Mouse (Mus musculus): ENCODE data around the gene Ttc26.

Ttc26 gene

DNA sequence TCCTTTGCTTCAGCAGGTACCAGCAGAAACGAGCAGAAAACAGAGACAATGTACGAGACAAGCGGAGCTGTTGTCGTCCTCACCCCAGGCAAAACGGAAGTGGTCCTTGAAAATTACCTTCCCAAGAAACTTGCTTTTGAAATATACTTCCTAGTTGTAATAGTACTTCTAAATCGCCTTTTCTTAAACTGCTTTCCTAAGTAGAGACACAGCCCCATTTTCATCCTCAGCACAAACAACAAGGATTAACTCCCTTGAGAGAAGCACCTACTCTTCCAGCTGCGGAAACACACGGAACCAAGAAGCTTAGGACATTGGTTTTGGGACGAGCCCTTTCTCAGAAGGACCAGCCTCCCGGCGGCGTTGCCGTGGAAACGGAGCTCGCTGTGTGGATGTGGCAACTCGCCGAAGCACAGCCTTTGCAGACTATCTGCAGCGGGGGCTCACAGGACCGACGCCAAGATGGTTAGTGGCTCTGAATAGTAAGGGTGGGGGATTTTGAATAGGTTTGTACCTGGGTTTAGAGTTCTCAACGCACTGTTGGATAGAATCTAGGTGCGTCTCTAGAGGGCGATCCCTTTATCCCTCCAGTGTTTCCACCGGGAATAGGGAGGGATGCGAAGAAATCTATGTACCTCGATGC, at the start of gene Ttc26:
Gene Ttc26 (plus strand): TSS at position 341 of the 643 bp plus-strand sequence.
- peak; percentile 55 to 83 for DNase-seq (ENCODE audit: low spot score in 2 of 2)

DNA sequence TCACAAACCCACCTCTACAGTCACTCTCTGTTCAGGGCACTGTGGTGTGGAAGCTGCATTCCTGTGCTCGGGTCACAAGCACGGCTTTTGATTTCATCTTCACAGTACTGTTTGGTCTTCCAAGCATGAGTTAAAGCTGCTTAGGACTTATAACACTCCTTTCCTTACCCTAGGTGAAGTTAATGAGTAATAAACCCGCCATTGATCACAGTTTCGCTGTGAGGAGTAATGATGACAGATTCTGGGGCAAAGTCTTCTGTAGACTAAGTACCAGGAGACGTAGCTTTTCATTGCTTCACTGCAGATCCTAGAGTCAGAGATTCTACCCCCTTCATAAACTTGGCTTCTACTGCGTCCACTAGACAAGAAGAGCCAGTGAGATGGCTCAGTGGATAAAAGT, 46.0 kb upstream of the Ttc26 start:
- no peak for DNase-seq (ENCODE audit: low spot score in 2 of 2)

- no peak for DNase-seq (ENCODE audit: low spot score in 2 of 2)
Observed at GRCm38 (mm10) chr6:38337166-38337705, 44.0 kb upstream of the Ttc26 start.

DNA sequence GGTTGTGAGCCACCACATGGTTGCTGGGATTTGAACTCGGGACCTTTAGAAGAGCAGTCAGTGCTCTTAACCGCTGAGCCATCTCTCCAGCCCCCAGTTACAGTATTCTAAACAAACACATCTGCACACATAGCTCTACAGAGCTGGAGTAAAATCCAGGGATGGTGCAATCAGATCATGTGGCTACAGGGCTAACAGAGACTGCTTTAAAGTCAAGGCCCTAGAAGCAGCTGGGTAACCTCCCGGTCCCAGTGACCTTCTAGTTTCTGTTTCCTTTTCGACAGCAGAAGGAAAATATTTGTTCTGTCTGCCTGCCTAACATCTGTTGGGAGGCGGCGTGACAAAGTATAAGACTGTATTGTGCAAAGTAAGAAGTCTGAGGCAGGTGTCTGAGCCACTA, 43.3 kb upstream of the Ttc26 start:
- no peak for DNase-seq (ENCODE audit: low spot score in 2 of 2)

- DNase-seq (ENCODE audit: low spot score in 2 of 2): no peak
Observed at GRCm38 (mm10) chr6:38339078-38339477, 42.2 kb upstream of the Ttc26 start.

GRCm38 (mm10) chr6:38341751-38342665, 39.3 kb upstream of the Ttc26 start:
- DNase-seq (ENCODE audit: low spot score in 2 of 2): no peak

GRCm38 (mm10) chr6:38342666-38342992, 38.6 kb upstream of the Ttc26 start:
- DNase-seq (ENCODE audit: low spot score in 2 of 2): no peak

DNA sequence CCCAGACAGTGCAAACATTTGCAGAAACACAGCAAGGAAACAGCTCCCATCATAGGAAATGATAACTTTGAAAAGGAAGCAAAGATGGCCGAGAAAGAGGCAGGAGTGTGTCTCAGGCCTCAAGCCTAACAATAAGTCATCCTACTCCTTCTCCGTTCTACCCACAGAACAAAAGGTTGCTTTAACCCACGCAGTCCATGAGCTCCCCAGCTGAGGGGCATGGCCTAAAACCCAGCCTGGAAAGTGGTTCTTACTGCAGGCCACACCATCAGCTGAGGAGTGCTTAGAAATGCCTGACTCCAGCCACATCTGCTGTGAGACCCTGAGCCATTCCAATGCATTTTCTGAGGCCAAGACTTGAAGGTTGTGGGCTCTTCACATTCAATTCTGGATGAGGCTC, 37.7 kb upstream of the Ttc26 start:
- no peak for DNase-seq (ENCODE audit: low spot score in 2 of 2)

DNA sequence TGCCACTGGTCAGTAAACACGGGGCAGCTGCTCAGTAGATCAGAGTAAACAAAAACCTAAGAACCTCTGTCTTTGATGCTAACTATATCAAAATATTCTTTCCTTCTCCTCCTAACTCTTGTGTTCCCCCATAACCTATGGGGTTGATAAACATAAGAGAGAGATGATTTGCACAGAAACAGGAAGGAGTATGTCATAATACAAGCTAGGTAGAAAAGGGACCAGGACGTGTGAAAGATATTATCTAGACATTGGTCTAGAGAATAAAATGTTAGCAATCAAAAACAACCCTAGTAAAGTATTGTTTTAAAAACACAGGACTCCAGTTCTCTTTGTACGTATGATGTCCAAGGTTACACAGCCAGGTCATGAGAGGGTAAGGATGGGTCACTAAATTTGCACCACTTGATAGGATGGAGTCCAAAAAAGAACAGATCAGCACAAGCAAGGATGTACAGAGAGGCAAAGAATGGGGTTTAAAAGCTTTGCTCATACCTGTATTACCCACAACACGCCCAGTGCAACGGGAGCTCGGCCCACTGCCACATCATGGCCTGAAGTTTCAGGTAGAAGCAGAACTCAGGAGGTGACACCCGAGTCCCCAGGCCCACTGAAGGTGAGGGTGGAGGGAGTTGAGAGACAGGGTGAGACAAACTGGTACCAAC, 37.1 kb upstream of the Ttc26 start:
- no peak for DNase-seq (ENCODE audit: low spot score in 2 of 2)

DNA sequence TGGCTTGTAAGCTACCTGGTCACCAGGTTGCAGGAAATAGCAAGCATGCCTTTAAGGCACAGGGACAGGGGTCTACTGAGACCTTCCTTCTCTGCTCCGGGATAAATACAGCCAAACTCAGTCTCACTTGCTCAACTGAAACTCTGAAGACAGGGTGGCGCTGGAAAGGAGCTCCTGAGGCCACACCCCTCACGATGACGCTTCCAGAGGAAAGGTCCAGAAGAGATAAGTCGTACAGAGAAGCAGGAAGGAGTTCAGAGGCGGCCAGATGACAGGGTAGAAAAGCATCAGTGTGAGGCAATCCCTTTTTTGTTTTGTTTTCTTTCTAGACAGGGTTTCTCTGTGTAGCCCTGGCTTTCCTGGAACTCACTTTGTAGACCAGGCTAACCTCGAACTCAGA, 35.5 kb upstream of the Ttc26 start:
- DNase-seq (ENCODE audit: low spot score in 2 of 2): no peak

DNA sequence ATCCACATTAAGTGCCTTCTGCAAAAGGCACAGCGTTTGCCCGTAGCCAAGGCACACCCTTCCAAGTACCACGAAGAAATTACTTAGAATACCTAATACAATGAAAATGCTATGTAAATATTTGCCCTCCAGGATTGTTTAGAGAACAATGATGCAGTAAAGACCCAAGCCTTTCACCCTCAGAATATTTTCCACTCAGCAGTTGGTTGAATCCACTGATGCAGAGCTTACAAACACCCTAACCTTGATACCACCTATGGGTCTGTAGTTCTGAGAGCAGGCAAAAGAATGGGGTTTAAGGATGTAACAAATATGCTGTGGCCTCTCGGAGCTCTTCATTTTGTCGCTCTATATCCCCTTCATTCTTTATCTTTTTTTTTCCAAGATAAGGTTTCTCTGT, 33.4 kb upstream of the Ttc26 start:
- no peak for DNase-seq (ENCODE audit: low spot score in 2 of 2)

DNA sequence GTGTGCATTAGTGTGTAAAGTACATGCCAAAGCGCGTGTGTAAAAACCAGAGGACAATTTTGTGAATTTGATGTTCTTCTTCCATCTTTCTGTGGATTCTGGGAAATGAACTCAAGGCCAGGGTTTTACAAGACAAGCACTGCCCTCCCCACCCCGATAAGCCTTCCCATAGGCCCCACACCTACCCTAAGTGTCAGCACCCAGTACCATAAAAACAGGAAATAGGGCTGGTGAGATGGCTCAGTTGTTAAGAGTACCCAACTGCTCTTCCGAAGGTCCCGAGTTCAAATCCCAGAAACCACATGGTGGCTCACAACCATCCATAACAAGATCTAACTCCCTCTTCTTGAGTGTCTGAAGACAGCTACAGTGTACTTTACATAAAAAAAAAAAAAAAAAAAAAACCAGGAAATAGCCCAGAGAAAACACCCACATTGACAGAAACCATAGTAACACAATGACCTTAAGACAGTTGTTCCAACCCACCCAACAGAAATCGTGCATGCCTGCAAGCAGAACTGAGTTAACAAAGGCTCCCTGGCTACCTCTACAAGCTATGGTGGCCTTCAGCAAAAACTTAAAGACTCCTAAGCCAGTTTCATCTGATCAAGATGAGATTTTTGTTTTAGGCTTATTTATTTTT, 32.3 kb upstream of the Ttc26 start:
- no peak for DNase-seq (ENCODE audit: low spot score in 2 of 2)

- no peak for DNase-seq (ENCODE audit: low spot score in 2 of 2)
Observed at GRCm38 (mm10) chr6:38349806-38350205, 31.5 kb upstream of the Ttc26 start.

DNA sequence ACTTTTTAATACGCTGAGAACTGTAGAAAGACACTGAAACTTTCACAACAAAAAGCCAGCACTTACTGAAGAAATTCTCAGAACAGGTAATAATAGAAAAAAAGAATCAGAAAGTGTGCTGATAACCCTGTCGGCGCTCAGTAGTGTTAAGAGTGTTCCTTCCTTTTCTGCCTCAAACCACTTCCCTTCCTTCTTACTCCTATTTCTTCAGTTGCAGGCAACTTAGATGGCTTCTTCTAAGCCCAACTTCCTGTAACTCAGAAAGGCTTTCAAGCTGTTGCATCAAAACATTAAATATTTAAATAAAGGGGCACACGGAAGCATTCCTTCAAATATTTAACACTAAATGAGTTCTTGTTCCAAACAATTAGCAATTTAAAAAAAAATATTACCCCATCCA, 29.3 kb upstream of the Ttc26 start:
- no peak for DNase-seq (ENCODE audit: low spot score in 2 of 2)

- DNase-seq (ENCODE audit: low spot score in 2 of 2): no peak
Observed at GRCm38 (mm10) chr6:38352451-38352850, 28.8 kb upstream of the Ttc26 start.

DNA sequence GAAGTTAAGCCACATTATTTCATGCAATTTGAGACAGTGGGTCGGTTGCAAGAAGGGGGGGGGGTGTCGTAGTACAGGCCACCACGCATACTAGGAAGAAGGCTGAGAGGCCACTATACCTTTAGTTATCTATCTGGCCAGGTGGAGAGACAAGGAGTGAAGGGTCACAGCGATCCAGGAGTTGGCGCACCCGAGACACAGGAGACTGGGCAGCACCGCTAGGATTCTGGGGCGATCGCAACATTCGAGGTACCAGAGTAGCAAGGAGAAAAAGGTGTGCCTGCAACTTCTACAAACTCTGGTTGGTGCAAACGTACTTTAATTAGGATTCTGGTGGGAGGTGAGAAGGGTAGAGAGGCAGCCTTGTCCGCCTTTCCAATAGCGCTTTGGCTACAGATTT, 28.1 kb upstream of the Ttc26 start:
- DNase-seq (ENCODE audit: low spot score in 2 of 2): no peak

DNA sequence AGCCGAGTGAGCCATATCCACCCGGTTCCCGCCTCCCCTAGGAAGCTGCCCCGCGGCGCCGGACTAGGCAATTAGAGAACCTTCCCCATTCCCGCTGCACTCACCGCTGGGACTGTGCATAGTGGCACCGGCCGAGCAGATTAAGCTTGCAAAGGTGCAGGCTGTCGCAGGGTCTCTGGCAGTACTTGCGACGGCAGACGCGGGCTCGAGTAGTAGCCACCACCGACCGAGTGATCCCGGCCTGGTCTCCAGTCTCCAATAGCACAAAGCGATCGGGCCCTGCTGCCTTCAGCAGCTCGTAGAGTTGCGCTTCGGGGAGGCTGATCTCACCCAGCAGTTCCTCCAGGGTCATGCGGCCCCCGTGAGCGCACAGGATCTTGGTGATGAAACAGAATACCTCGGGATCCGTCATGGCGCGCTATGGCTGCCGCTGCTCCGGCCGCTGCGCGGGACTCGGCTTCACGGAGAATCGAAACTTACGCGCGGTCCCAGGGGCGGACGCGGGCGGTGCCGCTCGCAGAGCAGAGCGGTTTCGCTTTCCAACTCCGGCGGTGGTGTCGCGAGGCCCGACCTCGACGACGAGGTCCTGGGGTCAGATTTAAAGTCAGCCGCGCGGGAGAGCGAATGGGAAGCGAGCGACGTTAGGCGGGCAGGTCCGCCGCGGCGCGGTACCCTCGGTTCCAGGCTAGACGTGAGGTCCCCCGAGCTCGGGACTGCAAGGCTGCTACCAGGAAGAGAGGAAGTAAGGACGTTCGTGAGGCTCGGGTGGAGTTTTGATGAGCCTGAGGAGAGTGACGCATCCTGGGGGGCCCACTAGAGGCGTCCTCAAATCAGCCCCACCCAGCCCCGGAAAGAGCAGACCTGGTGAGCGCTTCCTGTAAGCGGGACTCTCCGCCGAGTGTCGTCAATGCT, 27.2 kb upstream of the Ttc26 start, which contains the start of gene Zc3hav1:
Gene Zc3hav1 (minus strand): TSS at position 793 of the 912 bp plus-strand sequence.
- peak in 1 of 2 experiments; percentile 36 for DNase-seq (ENCODE audit: low spot score in 2 of 2)

DNA sequence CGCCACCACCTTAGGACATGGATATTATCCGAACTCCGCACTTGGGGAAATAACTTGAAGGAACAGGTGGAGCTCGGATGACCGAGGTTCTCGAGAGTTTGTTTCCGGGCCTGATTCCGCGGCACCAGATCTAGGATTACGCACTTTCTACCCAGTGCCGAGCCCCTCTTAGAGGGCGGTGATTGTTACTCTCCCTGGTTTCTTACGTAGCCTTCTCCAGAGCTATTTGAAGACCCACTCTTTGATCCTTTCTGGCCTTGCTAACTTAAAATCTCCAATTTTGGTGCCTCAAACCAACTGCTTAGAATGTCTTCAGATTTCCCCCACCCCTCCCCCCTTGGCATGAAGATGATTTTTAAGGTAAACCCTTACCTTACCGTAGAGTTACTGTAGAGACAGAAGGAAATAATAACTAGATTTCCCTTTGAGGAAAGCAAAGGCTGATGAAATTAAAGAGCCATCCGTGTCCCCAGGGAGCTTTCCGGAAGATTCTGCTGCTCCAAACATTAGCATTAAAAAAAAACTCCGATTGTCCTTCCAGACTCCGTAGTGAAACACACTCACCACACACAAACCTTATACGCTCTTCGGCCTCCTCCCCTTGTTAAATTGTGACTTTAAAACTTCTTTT, 26.4 kb upstream of the Ttc26 start:
- no peak for DNase-seq (ENCODE audit: low spot score in 2 of 2)

DNA sequence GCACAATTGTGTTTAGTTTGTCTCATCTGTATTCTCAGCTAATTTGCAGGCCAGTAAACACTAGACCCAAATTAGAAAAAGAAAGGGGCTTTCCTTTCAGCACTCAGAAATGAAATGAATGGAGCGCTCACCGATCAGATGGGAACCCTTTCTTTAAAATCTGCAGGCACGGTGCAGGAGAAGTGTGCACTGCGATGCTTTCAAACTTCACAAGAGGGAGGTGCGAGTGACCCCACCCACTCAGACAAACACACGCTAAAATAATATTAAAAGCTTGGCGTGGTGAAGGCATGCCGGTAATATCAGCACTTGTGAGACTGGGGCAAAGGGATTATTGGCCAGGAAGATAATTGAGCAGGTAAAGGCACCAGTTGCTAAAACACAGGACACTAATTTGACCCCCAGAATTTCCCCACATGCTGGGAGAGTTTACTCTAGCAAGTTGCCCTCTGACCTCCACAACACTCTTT, 25.9 kb upstream of the Ttc26 start:
- no peak for DNase-seq (ENCODE audit: low spot score in 2 of 2)

GRCm38 (mm10) chr6:38355862-38356261, 25.4 kb upstream of the Ttc26 start:
- no peak for DNase-seq (ENCODE audit: low spot score in 2 of 2)
